20 mouse cellular contexts compared by ENCODE assay signal in genomic region chr12:7094582-7094981, GRCm38 (mm10).
DNase-seq lines count a peak whose midpoint lies in the region; ATAC-seq and TF ChIP-seq lines count a peak whose summit lies in the region.
"Had no signal": no experiment of that assay in that cellular context is flagged by ENCODE, and none has a peak within 500 bp of the region (broad histone marks: within the 10 kb centered on the region; RNA-seq: fewer than 3 reads in every experiment).

No protein-coding gene starts in this region.

- H3K36me3 ChIP-seq in forebrain, embryonic 15.5 days, result no peaks in the 10 kb centered on the region
- H3K36me3 ChIP-seq in forebrain, embryonic 16.5 days (ENCODE audit: control insufficient read depth, insufficient read depth), result no peaks in the 10 kb centered on the region
- H3K36me3 ChIP-seq: limb, embryonic 13.5 days; liver, embryonic 13.5 days; stomach, embryonic 15.5 days had no signal

- H3K27ac ChIP-seq in forebrain, embryonic 15.5 days (replicated peaks), result peak overlapping the region; percentile 19; the same call in 1 of the 2 replicates
- H3K27ac ChIP-seq in forebrain, embryonic 16.5 days (ENCODE audit: low read length), result no peak overlapping the region
- peak overlapping the region; percentile 34; the same call in 1 of the 2 replicates for H3K27ac ChIP-seq in left cerebral cortex, adult 2 months
- H3K27ac ChIP-seq: kidney, postnatal 0 days; layer of hippocampus, adult 2 months; limb, embryonic 13.5 days; liver, embryonic 13.5 days; stomach, embryonic 15.5 days had no signal

- no peaks in the 10 kb centered on the region for H3K9me3 ChIP-seq in forebrain, embryonic 15.5 days
- no peaks in the 10 kb centered on the region for H3K9me3 ChIP-seq in forebrain, embryonic 16.5 days (ENCODE audit: control insufficient read depth, low read length)
- H3K9me3 ChIP-seq: limb, embryonic 13.5 days; stomach, embryonic 15.5 days had no signal

- no peak overlapping the region for H3K4me2 ChIP-seq in forebrain, embryonic 15.5 days (replicated peaks)
- H3K4me2 ChIP-seq in forebrain, embryonic 16.5 days (ENCODE audit: low read length), result no peak overlapping the region
- H3K4me2 ChIP-seq: limb, embryonic 13.5 days; liver, embryonic 13.5 days; lung, embryonic 14.5 days; stomach, embryonic 15.5 days had no signal

- no peak for ATAC-seq in forebrain, embryonic 15.5 days (replicated peaks)
- no peak for ATAC-seq in forebrain, embryonic 16.5 days
- no peak for ATAC-seq in granulocyte monocyte progenitor cell, adult 5-6 weeks (replicated peaks; ENCODE audit: poor library complexity, severe bottlenecking)

- TF ChIP-seq CTCF in left cerebral cortex, adult 2 months (IDR thresholded peaks at IDR 0.05), result no peak

- no peak overlapping the region for H3K4me3 ChIP-seq in forebrain, embryonic 15.5 days
- no peak overlapping the region for H3K4me3 ChIP-seq in forebrain, embryonic 16.5 days (replicated peaks; ENCODE audit: low read length)
- no peak overlapping the region for H3K4me3 ChIP-seq in left cerebral cortex, adult 2 months
- H3K4me3 ChIP-seq: layer of hippocampus, adult 2 months; limb, embryonic 13.5 days; liver, embryonic 13.5 days; stomach, embryonic 15.5 days had no signal

- H3K9ac ChIP-seq in forebrain, embryonic 15.5 days (replicated peaks), result no peak overlapping the region
- no peak overlapping the region for H3K9ac ChIP-seq in forebrain, embryonic 16.5 days (replicated peaks; ENCODE audit: low read depth, low read length)
- H3K9ac ChIP-seq: limb, embryonic 13.5 days; liver, embryonic 13.5 days; lung, embryonic 14.5 days; stomach, embryonic 15.5 days had no signal

- DNase-seq in right cerebral cortex, adult 18-20 months, result peak; percentile 20
- no peak for DNase-seq in right cerebral cortex, postnatal 14 days
- peak in 1 of 2 experiments; percentile 19 for DNase-seq in left cerebral cortex, adult 2 months (ENCODE audit: extremely low spot score in 1 of 2, low spot score in 2 of 2)
- no peak for DNase-seq in natural killer cell, adult 2 months (ENCODE audit: low spot score in 2 of 2)
- no peak for DNase-seq in adipocyte (ENCODE audit: low spot score)
- DNase-seq: adrenal gland, postnatal 25 days; cerebellum, adult 8-10 months; gastrocnemius, postnatal 25 days; kidney, adult 11 months; liver, embryonic 13.5 days; lung, embryonic 14.5 days; lung, postnatal 36 days had no signal

- H3K4me1 ChIP-seq in forebrain, embryonic 15.5 days, result 0 out of 2 replicates have a peak, but pooled peaks cover 5% of the 10 kb centered on the region
- no peaks in the 10 kb centered on the region for H3K4me1 ChIP-seq in forebrain, embryonic 16.5 days (replicated peaks; ENCODE audit: control insufficient read depth, insufficient read depth, low read length)
- H3K4me1 ChIP-seq: limb, embryonic 13.5 days; liver, embryonic 13.5 days; stomach, embryonic 15.5 days had no signal

- WGBS in forebrain, embryonic 15.5 days, result 78% methylated on average over 4 of the region's 4 CpGs
- WGBS in forebrain, embryonic 16.5 days, result 73% methylated on average over 4 of the region's 4 CpGs

- intact Hi-C loops in left cerebral cortex, adult 2 months (cut with DNase I), result no loop called here

- no peaks in the 10 kb centered on the region for H3K27me3 ChIP-seq in forebrain, embryonic 15.5 days
- H3K27me3 ChIP-seq in forebrain, embryonic 16.5 days (replicated peaks; ENCODE audit: control insufficient read depth, insufficient read depth, low read length), result no peaks in the 10 kb centered on the region
- H3K27me3 ChIP-seq: CH12.LX; liver, embryonic 13.5 days; stomach, embryonic 15.5 days had no signal
